Mouse (Mus musculus): ENCODE data around the gene Med31.

The Med31 gene

DNA sequence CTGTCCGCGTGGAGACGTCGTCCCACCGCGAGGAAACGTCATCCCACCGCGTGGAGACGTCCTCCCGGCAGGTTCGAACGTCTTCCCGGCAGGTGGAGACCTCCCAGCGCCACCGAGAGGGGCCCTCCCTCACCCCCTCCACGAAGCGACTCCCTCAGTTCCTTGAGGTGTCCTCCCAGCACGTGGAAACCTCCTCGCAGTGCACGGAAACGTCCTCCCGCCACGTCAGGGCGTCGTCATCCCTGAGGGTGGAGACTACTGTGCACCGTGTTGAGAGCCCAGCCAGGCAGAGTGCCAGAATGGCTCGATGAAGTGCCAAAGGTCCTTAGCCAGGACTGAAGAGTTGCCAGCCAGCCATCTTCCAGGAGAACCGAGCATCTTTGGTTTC lies at the start of gene Med31:
TSS of gene Med31 (minus strand) at position 183 of the 388 bp plus-strand sequence.
- DNase-seq (ENCODE audit: low read depth in 2 of 2, low spot score in 2 of 2) = peak in 1 of 2 experiments; percentile 67

DNA sequence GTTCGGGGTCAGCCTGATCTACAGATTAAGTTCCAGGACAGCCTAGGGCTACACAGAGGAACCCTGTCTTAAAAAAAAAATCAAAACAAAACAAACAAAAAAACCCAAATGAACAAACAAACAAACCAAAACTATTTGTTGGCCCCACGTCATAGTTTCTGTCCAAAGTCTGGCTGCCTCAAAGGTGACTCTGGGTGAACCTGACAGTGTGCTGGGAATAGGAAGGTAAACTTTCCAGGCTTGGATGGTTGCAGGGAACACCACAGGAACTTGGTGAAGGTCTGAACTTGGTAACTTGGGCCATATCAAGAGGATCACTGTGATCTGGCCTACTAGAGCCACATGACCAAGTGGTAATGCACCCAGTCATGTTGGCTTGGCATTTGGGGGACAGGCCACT lies 41.0 kb upstream of the Med31 start:
- no peak for DNase-seq (ENCODE audit: low read depth in 2 of 2, low spot score in 2 of 2)

GRCm38 (mm10) chr11:72255629-72256028 lies 40.2 kb upstream of the Med31 start:
- no peak for DNase-seq (ENCODE audit: low read depth in 2 of 2, low spot score in 2 of 2)

DNA sequence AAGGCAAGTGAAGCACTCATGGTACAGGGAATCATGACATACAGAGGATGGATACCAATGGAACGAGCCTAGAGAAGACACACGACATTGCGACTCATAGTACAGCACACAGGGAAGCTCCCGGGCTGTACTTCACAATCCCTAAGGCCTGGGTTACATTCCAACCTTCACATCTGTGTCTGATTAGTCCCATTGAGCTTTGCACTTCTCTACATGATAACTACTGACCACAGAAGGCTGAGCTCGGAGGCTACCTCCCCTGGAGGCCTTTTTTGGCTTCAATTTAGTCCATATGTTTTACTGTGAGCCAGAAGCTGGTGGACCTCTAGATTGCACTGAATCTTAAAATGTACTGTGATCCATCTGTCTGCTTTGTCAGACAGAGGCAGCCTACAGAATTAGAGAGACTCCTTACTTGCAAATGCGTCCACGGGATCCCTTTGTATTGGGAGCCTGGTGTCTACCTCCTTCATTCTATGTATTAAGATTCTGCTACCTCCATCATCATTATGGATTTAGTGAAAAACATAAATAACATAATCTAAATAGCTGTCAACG lies 29.9 kb upstream of the Med31 start:
- DNase-seq (ENCODE audit: low read depth in 2 of 2, low spot score in 2 of 2) = no peak

DNA sequence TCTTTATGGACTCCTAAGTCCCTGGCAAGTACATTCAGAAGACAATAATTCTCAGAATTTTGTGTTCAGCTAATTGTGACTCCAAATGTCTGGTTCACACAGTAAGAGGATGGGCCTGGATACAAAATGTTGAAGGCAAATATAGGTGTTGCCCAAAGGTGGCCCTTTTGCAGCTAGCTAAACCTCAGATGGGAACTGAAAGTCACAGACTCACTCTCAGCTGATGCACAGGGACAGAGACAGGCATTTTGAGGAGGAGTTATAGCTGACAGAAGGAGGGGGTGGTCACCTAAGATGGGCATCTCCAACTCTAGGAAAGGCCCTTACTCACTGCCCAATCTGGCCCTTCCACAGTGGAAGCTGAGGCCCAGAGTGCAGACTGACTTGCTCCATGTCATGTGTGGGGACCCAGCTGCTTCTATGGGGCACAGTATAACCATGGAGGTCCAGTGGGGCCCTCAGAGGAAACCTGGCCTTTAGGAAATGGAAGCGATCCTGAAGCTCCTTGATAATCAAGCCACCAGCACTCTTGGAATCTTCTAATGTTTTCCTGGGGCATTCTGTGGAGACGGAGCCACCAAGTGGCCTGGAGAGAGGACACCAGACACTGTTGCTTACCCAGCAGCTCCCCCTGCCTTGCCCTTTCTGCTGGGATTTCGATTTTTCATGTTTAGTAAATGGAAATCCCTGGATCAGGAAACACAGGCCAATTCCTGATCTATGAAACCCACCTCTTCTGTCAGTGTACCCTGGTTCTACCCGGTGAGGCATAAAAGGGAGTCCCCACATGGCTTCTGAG lies 24.9 kb upstream of the Med31 start:
- DNase-seq (ENCODE audit: low read depth in 2 of 2, low spot score in 2 of 2) = no peak

GRCm38 (mm10) chr11:72234013-72234412 lies 18.6 kb upstream of the Med31 start:
- DNase-seq (ENCODE audit: low read depth in 2 of 2, low spot score in 2 of 2) = no peak

DNA sequence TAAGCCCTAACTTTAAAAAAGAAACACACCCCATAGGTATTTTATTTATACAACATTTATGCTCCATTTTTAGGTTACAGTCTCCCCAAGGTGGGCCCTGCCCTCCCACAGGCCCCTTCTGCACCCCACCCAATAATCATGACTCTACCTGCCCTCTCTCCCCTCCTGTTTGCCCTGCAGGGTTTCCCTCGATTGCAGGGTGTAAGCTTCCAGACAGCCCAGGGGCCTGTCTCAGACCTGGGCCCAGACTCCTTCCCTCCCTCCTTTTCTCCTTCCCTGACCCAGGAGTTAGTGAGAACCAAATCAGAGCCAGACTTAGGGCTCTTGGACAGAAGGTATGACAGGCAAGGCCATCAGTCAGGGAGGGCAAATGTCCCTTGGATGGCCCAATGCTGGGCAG lies 17.6 kb upstream of the Med31 start:
- no peak for DNase-seq (ENCODE audit: low read depth in 2 of 2, low spot score in 2 of 2)

- no peak for DNase-seq (ENCODE audit: low read depth in 2 of 2, low spot score in 2 of 2)
These were observed 16.7 kb upstream of the Med31 start for GRCm38 (mm10) chr11:72232068-72232467.

- DNase-seq (ENCODE audit: low read depth in 2 of 2, low spot score in 2 of 2) = no peak
These were observed 13.1 kb upstream of the Med31 start for GRCm38 (mm10) chr11:72228513-72228912.

DNA sequence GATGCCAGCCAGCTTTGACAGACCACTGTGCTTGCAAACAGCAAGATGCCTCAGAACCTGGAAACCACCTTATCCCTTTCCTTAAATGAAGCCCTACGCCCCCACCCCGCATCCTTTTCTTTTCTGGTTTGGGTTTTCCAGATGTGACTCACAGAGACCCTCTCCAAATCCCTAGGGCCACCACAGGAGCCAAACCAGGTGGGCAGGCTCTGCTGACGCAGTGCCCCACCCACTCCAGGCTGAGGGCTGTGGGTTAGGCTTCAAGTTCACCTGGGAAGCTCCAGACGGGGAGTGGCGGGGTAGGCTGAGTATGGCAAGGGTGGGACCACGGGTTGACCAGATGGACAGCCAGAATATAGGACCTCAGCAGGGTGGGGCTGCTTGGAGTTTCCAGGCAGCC lies 11.5 kb upstream of the Med31 start:
- DNase-seq (ENCODE audit: low read depth in 2 of 2, low spot score in 2 of 2) = no peak

GRCm38 (mm10) chr11:72226020-72226791 lies 10.8 kb upstream of the Med31 start:
- no peak for DNase-seq (ENCODE audit: low read depth in 2 of 2, low spot score in 2 of 2)

DNA sequence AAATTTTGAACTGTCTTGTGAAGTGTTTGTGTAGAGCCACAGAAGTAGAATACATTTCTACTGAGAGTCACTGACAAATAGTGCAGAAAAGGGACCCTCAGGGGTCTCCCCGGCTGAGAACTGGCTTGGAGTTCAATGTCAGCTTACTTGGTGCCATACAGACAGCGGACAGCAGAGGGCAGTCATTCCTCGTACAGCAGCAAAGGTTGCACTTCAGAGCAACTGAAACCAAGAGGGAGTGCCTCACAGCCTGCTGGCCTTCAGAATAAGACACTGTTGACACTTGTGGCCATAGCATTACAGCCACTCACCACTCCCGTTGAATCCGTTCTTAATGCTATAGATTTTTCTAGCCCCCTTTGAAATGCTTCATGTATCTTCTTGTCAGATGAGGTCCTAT lies 9.5 kb upstream of the Med31 start:
- peak; percentile 49 to 63 for DNase-seq (ENCODE audit: low read depth in 2 of 2, low spot score in 2 of 2)

GRCm38 (mm10) chr11:72223414-72223813 lies 8.0 kb upstream of the Med31 start:
- DNase-seq (ENCODE audit: low read depth in 2 of 2, low spot score in 2 of 2) = no peak

DNA sequence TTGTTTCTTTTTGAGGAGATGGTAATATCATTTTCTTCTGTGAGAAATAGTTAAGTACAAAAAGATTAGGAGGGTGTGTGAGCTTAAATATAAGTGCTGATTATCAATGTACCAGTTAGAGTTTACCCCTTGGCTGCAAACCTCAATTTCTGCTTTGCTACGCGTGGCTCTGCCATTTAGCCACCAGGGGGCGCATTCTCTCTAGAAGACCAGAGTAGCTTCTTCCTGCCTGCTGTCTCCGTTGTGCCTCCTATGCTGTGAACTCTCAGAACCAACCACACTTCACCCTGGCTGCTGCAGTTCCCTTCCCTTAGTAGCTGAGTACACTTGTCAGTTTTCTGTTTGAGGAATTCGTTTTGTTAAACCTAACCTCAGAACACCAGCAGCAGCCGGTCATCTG lies 5.9 kb upstream of the Med31 start:
- peak; percentile 69 to 74 for DNase-seq (ENCODE audit: low read depth in 2 of 2, low spot score in 2 of 2)

DNA sequence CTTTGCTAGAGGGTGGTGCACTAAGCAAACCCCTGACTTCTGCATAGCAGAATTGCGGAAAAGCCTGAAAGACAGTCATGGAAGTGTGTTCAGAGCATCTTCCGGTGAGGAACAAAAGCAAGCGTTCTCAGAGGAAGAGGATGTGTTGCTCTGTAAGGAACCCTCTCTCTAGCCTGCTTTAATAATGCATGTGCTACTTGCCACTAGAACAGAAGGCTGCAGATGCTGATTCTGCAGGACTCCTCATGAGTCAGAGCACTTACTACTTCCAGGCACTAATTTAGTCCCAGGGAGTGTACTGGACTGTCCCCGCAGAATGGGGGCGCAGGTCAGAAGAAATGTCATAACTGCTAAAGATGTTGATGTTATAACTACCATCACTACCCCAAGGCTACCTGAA lies 1.7 kb upstream of the Med31 start:
- no peak for DNase-seq (ENCODE audit: low read depth in 2 of 2, low spot score in 2 of 2)

DNA sequence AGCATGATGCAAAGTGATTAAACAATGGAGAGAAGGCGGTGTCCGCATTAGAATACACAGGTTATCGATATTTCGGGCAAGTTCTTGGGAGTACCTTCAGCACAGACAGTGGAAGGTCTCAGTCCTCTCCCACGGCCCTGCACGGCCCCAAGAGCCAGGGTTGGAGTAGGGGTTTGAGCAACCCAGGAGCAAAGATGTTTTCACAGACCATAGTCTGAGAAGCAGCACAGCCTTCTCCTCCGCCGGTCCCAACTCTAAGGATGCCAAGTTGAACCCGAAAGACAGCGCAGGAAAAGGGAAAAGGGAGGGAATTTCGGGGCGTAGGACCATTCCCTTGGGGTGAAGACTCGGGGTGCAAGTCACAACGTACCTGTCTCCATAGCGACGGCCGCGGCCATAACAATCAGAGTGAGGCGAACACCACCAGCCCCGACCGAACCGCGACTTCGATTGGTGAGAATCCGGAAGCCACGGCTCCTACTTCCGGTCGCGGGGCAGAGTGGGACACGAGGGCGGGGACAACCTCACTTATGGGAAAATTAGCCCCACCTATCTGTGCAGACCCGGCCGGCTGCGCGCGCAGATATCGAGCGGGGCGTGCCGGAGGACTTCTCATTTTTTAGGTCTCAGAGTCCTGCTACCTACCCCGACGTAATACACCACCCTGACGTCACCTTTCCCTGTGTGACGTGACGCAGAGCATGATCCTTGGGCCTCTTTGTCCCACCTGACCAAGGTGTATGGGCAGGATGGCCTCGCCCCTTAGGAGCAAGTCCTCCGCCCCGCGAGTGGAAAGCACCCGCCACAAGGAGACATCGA lies 592 bp downstream of the Med31 start:
- peak; percentile 85 to 89 for DNase-seq (ENCODE audit: low read depth in 2 of 2, low spot score in 2 of 2)

DNA sequence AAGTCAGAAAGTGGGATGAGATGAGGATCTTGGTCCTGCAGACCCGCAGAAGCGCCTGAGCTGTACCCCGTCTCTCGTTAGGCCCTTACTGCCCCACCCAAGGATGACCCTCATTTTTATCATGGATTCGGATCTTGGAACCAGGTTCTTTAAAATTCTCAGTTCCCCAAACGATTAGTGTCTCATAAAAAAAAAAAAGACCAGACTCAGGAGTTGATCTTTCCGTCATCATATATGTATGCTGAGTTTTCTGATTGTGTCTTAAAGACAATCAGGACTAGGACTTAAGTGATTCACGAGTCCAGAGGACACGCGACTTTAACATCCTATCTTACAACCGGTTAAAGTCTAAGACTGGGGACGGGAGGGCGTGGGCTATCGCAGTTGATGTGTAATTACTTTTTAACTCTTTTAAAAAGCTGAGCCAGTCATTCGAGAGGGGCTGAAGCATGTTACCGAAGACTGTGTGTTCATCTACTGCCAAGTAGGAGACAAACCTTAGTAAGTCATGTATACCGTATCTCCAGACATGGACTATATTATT lies 7.5 kb downstream of the Med31 start:
- DNase-seq (ENCODE audit: low read depth in 2 of 2, low spot score in 2 of 2) = no peak

GRCm38 (mm10) chr11:72207204-72207833 lies 8.1 kb downstream of the Med31 start, which contains the start of the genes 4933427D14Rik and Txndc17:
Gene 4933427D14Rik (minus strand): TSS chr11:72207459.
Gene Txndc17 (plus strand): TSS chr11:72207547.
- peak; percentile 59 to 74 for DNase-seq (ENCODE audit: low read depth in 2 of 2, low spot score in 2 of 2)

- DNase-seq (ENCODE audit: low read depth in 2 of 2, low spot score in 2 of 2) = peak in 1 of 2 experiments; percentile 8
These were observed 8.8 kb downstream of the Med31 start, which contains the start of gene Gm43951 for GRCm38 (mm10) chr11:72206341-72207203. Gene Gm43951 (minus strand): TSS chr11:72206840.

Data from CD8-positive naive resting alpha-beta T cell, adult 2 months (primary cell).